Mouse (Mus musculus): ENCODE data around the gene Dyrk1b. TPM values are rescaled to one million over a fixed set of nuclear protein-coding genes. Genes with fewer than 3 reads are reported as not detected.
"Not testable (repeated sequence)": the region's sequence is repeated elsewhere in the genome, so short reads cannot be mapped to it uniquely, and the experiment has no call there.

Gene Dyrk1b
- polyA plus RNA-seq, 1 experiment = 27.3 TPM

GRCm38 (mm10) chr7:28199054-28199453, 19.8 kb downstream of the Dyrk1b start:
- Histone ChIP-seq H3K4me1 (ENCODE audit: control insufficient read depth, insufficient read depth, low read length) (peaks cover 8% of the 10 kb centered on the region), H3K4me3 (replicated peaks; ENCODE audit: insufficient read depth, low read depth, low read length) (no peak overlapping the region), H3K27ac (ENCODE audit: insufficient read depth, low read length) (no peak overlapping the region), H3K27me3 (ENCODE audit: control insufficient read depth, insufficient read depth, low read length) (no peaks in the 10 kb centered on the region)
- no peak for DNase-seq
- WGBS = 70% methylated on average over 4 of the region's 4 CpGs
- TF ChIP-seq CTCF (IDR thresholded peaks at IDR 0.05; ENCODE audit: borderline replicate concordance, insufficient read depth, low read depth, low read length) (no peak), POLR2A (IDR thresholded peaks at IDR 0.05; ENCODE audit: borderline replicate concordance, insufficient read depth, low read length) (no peak)

GRCm38 (mm10) chr7:28203207-28204108, 24.2 kb downstream of the Dyrk1b start:
- Histone ChIP-seq H3K4me3 (replicated peaks; ENCODE audit: insufficient read depth, low read depth, low read length) (no peak overlapping the region), H3K27ac (ENCODE audit: insufficient read depth, low read length) (no peak overlapping the region), H3K4me1 (ENCODE audit: control insufficient read depth, insufficient read depth, low read length) (no peaks in the 10 kb centered on the region), H3K27me3 (ENCODE audit: control insufficient read depth, insufficient read depth, low read length) (no peaks in the 10 kb centered on the region)
- TF ChIP-seq CTCF (IDR thresholded peaks at IDR 0.05; ENCODE audit: borderline replicate concordance, insufficient read depth, low read depth, low read length) = no peak
- TF ChIP-seq POLR2A (IDR thresholded peaks at IDR 0.05; ENCODE audit: borderline replicate concordance, insufficient read depth, low read length) = no peak
- DNase-seq = no peak
- WGBS = 62% methylated on average over 19 of the region's 19 CpGs

- DNase-seq = no peak
Measured at GRCm38 (mm10) chr7:28206044-28206600, 26.9 kb downstream of the Dyrk1b start.

GRCm38 (mm10) chr7:28208396-28208987, 29.2 kb downstream of the Dyrk1b start:
- 33% methylated on average over 12 of the region's 12 CpGs for WGBS

More at GRCm38 (mm10) chr7:28206044-28206600, 26.9 kb downstream of the Dyrk1b start:
- Histone ChIP-seq H3K4me1 (ENCODE audit: control insufficient read depth, insufficient read depth, low read length) (no peaks in the 10 kb centered on the region), H3K4me3 (replicated peaks; ENCODE audit: insufficient read depth, low read depth, low read length) (no peak overlapping the region), H3K27me3 (ENCODE audit: control insufficient read depth, insufficient read depth, low read length) (no peaks in the 10 kb centered on the region), H3K27ac (ENCODE audit: insufficient read depth, low read length) (no peak overlapping the region)
- TF ChIP-seq CTCF (IDR thresholded peaks at IDR 0.05; ENCODE audit: borderline replicate concordance, insufficient read depth, low read depth, low read length) (no peak), POLR2A (IDR thresholded peaks at IDR 0.05; ENCODE audit: borderline replicate concordance, insufficient read depth, low read length) (no peak)
- 56% methylated on average over 4 of the region's 4 CpGs for WGBS

GRCm38 (mm10) chr7:28208988-28209508, 29.8 kb downstream of the Dyrk1b start:
- H3K4me3 ChIP-seq (replicated peaks; ENCODE audit: insufficient read depth, low read depth, low read length) = peak overlapping the region; percentile 89
- no peaks in the 10 kb centered on the region for H3K27me3 ChIP-seq (ENCODE audit: control insufficient read depth, insufficient read depth, low read length)
- WGBS = 54% methylated on average over 19 of the region's 19 CpGs
- H3K4me1 ChIP-seq (ENCODE audit: control insufficient read depth, insufficient read depth, low read length) = no peaks in the 10 kb centered on the region
- DNase-seq = peak; percentile 63 to 69
- TF ChIP-seq CTCF (IDR thresholded peaks at IDR 0.05; ENCODE audit: borderline replicate concordance, insufficient read depth, low read depth, low read length) = no peak
- TF ChIP-seq POLR2A (IDR thresholded peaks at IDR 0.05; ENCODE audit: borderline replicate concordance, insufficient read depth, low read length) = peak; percentile 40; the same call in 1 of the 2 replicates
- no peak overlapping the region for H3K27ac ChIP-seq (ENCODE audit: insufficient read depth, low read length)

More at GRCm38 (mm10) chr7:28208396-28208987, 29.2 kb downstream of the Dyrk1b start:
- DNase-seq = no peak
- no peak for TF ChIP-seq CTCF (IDR thresholded peaks at IDR 0.05; ENCODE audit: borderline replicate concordance, insufficient read depth, low read depth, low read length)
- TF ChIP-seq POLR2A (IDR thresholded peaks at IDR 0.05; ENCODE audit: borderline replicate concordance, insufficient read depth, low read length) = no peak
- no peaks in the 10 kb centered on the region for H3K27me3 ChIP-seq (ENCODE audit: control insufficient read depth, insufficient read depth, low read length)
- H3K4me1 ChIP-seq (ENCODE audit: control insufficient read depth, insufficient read depth, low read length) = no peaks in the 10 kb centered on the region
- H3K27ac ChIP-seq (ENCODE audit: insufficient read depth, low read length) = no peak overlapping the region
- H3K4me3 ChIP-seq (replicated peaks; ENCODE audit: insufficient read depth, low read depth, low read length) = peak overlapping the region; percentile 89

- 45% methylated on average over 5 of the region's 5 CpGs for whole genome bisulfite sequencing
- no peak overlapping the region for H3K4me3 ChIP-seq (replicated peaks; ENCODE audit: insufficient read depth, low read depth, low read length)
- no peak overlapping the region for H3K27ac ChIP-seq (ENCODE audit: insufficient read depth, low read length)
- no peaks in the 10 kb centered on the region for H3K4me1 ChIP-seq (ENCODE audit: control insufficient read depth, insufficient read depth, low read length)
- TF ChIP-seq CTCF (IDR thresholded peaks at IDR 0.05; ENCODE audit: borderline replicate concordance, insufficient read depth, low read depth, low read length) (no peak), POLR2A (IDR thresholded peaks at IDR 0.05; ENCODE audit: borderline replicate concordance, insufficient read depth, low read length) (no peak)
- H3K27me3 ChIP-seq (ENCODE audit: control insufficient read depth, insufficient read depth, low read length) = no peaks in the 10 kb centered on the region
- no peak for DNase-seq
Measured at GRCm38 (mm10) chr7:28210731-28211130, 31.5 kb downstream of the Dyrk1b start.

- TF ChIP-seq CTCF (IDR thresholded peaks at IDR 0.05; ENCODE audit: borderline replicate concordance, insufficient read depth, low read depth, low read length) = peak; percentile 81
- no peak for TF ChIP-seq POLR2A (IDR thresholded peaks at IDR 0.05; ENCODE audit: borderline replicate concordance, insufficient read depth, low read length)
- no peak overlapping the region for H3K4me3 ChIP-seq (replicated peaks; ENCODE audit: insufficient read depth, low read depth, low read length)
- no peak overlapping the region for H3K27ac ChIP-seq (ENCODE audit: insufficient read depth, low read length)
- H3K4me1 ChIP-seq (ENCODE audit: control insufficient read depth, insufficient read depth, low read length) = no peaks in the 10 kb centered on the region
- 16% methylated on average over 10 of the region's 10 CpGs for WGBS
- no peaks in the 10 kb centered on the region for H3K27me3 ChIP-seq (ENCODE audit: control insufficient read depth, insufficient read depth, low read length)
- DNase-seq = peak; percentile 48 to 69
Measured at GRCm38 (mm10) chr7:28214142-28214541, 34.9 kb downstream of the Dyrk1b start.

- H3K27me3 ChIP-seq (ENCODE audit: control insufficient read depth, insufficient read depth, low read length); H3K4me1 ChIP-seq (ENCODE audit: control insufficient read depth, insufficient read depth, low read length); H3K4me3 ChIP-seq (replicated peaks; ENCODE audit: insufficient read depth, low read depth, low read length); DNase-seq; H3K27ac ChIP-seq (ENCODE audit: insufficient read depth, low read length): not testable (repeated sequence)
- 83% methylated on average over 2 of the region's 2 CpGs for WGBS
Measured at GRCm38 (mm10) chr7:28215950-28216349, 36.7 kb downstream of the Dyrk1b start.

- not testable (repeated sequence) for H3K27me3 ChIP-seq (ENCODE audit: control insufficient read depth, insufficient read depth, low read length); H3K27ac ChIP-seq (ENCODE audit: insufficient read depth, low read length); H3K4me1 ChIP-seq (ENCODE audit: control insufficient read depth, insufficient read depth, low read length); H3K4me3 ChIP-seq (replicated peaks; ENCODE audit: insufficient read depth, low read depth, low read length); DNase-seq
- WGBS = 92% methylated on average over 12 of the region's 13 CpGs
Measured at GRCm38 (mm10) chr7:28217811-28218210, 38.5 kb downstream of the Dyrk1b start.

GRCm38 (mm10) chr7:28218951-28219740, 39.9 kb downstream of the Dyrk1b start:
- H3K27me3 ChIP-seq (ENCODE audit: control insufficient read depth, insufficient read depth, low read length); H3K27ac ChIP-seq (ENCODE audit: insufficient read depth, low read length); H3K4me3 ChIP-seq (replicated peaks; ENCODE audit: insufficient read depth, low read depth, low read length); H3K4me1 ChIP-seq (ENCODE audit: control insufficient read depth, insufficient read depth, low read length): not testable (repeated sequence)
- DNase-seq = peak; percentile 34 to 37
- WGBS = 37% methylated on average over 20 of the region's 20 CpGs
